Mouse (Mus musculus): ENCODE measurements at regions not wholly inside any gene's neighbourhood (a gene's known extent, or its start where the extent isn't known, plus 50 kb on each side); places are given as distances from the start of the nearest gene placed in this dataset.

DNA sequence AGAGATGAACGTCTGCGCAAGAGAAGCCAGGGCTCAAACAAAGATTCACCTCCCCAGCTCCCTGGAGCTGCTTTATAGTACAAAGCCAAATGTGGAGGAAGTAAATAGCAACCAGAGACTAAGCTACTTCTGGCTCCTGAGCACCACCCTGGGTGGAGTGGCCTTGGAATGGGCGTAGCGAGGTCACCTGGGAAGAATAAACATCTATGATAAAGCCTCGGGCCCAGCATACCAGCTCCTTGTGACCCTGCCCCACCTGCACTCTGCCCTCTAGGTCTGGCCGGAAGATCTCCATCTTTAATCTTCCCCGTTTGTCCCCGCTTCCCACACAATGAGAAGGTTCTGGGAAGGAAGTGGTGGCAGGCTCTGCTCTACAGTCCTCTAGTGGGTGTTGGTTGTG is 61.0 kb upstream of the Ptpn3 start:
- no peak for DNase-seq (ENCODE audit: low spot score)

GRCm38 (mm10) chr4:57369736-57370373 is 64.2 kb upstream of the Palm2 start:
- peak; percentile 63 for DNase-seq (ENCODE audit: low spot score)

- DNase-seq (ENCODE audit: low spot score), result no peak
Measured at GRCm38 (mm10) chr4:57377872-57378271, 56.2 kb upstream of the Palm2 start.

DNA sequence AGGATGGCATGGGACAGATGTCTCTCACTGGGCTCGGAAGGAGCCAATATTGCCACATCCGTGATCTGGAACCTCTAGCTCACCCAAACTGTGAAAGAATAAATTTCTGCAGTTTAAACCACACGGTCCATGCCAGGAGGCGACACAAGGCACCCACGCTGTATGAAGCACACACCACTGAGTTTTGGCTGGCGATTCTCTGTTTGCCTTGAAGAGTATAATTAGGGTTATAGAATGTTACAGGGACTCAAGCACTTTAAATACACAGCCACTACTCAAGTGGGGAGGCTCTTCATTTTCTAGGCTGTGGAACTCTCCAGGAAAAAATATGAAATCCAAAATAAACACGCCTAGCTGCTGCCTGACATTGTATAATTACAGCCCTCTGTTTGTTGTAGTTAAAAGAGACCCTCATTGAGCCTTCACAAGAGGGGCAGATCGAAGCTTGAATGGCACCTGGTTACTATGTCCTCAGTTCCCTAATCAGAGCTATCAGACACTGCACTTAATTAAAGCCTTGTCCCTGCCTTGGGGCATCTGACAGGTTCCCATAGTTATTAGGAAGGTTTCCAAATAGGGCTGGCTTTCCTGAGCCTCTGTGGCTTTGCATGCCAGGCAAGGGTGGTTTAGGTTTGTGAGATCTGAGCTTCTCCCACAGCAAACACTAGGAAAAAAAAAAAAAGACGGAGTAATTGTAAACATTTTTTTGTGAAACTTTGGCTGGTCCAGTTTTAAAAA is 53.8 kb upstream of the Palm2 start:
- DNase-seq (ENCODE audit: low spot score), result no peak

- DNase-seq (ENCODE audit: low spot score), result no peak
Measured at GRCm38 (mm10) chr4:57381306-57381705, 52.7 kb upstream of the Palm2 start.

Measured in T-cell, adult 2 months (primary cell).